Mouse (Mus musculus) Muller cell, postnatal 12 days (primary cell): ENCODE data around the gene Gpatch8.
"Not testable (repeated sequence)": the region's sequence is repeated elsewhere in the genome, so short reads cannot be mapped to it uniquely, and the experiment has no call there.

Source experiments
- DNase-seq: peaks from one replicate; pipeline ENCODE4 v3.0.0-alpha.2; 2015; ENCODE audit errors: inconsistent ontology term

Gene Gpatch8

DNA sequence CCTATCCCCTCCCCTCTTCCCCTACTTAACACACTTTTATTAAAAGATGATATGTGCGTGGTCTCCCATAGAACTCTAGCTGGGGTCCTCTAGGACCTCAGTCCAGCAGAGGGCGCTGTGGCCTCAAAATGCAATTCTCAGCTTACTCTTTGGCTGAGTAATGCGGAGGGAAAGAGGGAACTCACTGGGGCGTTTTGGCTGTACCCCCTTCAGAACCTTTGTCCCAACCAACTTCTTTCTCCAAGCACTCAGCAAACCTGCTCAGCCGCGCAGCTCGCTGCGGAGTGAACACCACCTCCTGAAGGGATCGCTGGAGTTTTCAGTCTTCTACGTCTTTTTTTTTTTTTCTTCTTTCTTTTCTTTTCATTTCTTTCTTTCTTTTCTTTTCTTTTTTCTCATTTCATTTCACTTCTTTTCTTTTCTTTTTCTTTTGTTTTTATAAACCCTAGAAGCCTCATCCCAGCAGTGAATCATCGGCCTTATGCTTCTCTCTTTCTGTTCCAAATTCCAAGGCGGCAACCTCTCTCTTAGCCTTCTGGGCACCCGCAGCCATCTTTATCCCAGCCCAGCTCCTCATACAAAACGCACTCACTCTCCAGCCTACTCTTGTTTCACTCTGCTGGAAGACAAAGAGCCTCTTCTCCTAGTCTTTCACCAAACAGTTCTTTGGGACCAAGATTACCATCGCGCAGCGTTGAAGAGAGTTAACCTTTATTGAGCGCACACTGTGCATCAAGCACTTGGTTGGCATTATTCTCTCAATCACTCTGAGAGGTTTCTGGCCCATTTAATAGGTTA, 16.9 kb upstream of the Gpatch8 start:
- DNase-seq: peak; percentile 75

- DNase-seq: no peak
These were observed 12.7 kb upstream of the Gpatch8 start for GRCm38 (mm10) chr11:102568756-102569377.

DNA sequence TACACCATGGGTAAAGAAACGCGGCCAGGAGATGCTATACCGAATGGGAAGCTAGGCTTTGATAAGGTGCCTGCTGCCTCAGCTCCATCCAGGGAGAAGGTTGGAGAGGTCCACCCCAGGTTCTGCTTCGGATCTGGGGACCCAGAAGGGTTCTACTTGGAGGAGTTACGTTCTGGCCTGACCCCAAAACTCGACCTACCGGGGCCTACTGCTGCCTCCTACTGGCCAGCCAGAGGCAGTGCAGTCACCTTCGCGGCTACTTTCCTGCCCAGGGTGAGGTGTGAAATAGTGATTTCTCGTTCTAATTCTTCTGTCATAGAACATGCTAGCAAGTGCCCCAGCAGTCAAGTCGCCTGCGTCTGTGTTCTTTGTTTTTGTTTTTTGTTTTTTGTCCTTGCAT, 12.0 kb upstream of the Gpatch8 start:
- DNase-seq: no peak

DNA sequence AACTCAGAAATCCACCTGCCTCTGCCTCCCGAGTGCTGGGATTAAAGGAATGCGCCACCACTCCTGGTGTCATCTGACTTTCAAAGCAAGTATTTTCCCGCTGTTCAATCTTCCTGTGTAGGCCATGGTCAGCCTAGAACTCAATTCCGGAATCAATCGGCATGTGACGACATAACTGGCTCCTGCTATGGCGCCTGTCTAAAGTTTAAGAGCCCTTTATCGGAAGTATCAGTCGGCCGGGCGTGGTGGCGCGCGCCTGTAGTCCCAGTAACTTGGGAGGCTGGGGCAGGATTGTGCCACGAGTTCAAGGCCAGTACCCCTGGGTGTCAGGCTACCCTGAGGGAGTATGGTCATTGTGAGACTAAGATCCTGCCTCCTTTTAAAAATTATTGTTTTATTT, 11.5 kb upstream of the Gpatch8 start:
- no peak for DNase-seq

DNA sequence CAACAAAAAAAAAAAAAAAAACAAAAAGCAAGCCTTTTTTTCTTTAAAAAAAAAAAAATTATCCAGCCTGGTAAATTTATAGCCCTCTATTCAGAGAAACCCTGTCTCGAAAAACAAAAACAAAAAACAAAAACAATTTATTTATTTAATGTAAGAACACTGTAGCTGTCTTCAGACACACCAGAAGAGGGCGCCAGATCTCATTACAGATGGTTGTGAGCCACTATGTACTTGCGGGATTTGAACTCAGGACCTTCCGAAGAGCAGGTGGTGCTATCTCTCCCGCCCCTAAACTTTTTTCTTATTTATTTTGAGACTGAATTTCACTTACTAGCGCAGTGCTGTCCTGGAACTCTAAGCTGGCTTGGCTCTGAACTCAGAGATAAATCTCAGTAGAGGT, 11.0 kb upstream of the Gpatch8 start:
- DNase-seq: no peak

GRCm38 (mm10) chr11:102566290-102566689, 10.1 kb upstream of the Gpatch8 start:
- DNase-seq: no peak

DNA sequence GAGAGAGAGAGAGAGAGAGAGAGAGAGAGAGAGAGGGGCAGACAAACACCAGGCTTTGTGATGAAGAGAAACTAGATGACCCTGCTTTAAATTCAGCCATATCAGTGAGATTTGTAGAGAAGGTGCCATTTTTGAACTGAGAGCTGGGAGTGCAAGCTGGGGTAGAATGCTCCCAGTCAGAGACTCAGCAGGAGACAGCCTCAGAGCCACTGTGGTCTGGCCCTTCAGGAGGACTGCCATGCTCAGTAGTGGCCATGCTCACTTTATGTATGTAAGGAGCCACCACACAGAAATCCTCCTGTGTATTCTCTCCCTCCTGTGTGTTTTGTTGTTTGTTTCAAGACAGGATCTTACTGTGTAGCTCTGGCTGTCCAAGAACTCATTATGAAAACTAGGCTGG, 9.5 kb upstream of the Gpatch8 start:
- DNase-seq: no peak

- DNase-seq: not testable (repeated sequence)
These were observed 8.9 kb upstream of the Gpatch8 start for GRCm38 (mm10) chr11:102564952-102565671.

- DNase-seq: no peak
These were observed 2.5 kb upstream of the Gpatch8 start for GRCm38 (mm10) chr11:102558704-102559103.

GRCm38 (mm10) chr11:102557386-102557785, 1.2 kb upstream of the Gpatch8 start:
- no peak for DNase-seq

GRCm38 (mm10) chr11:102556716-102557074, 503 bp upstream of the Gpatch8 start:
- DNase-seq: no peak

DNA sequence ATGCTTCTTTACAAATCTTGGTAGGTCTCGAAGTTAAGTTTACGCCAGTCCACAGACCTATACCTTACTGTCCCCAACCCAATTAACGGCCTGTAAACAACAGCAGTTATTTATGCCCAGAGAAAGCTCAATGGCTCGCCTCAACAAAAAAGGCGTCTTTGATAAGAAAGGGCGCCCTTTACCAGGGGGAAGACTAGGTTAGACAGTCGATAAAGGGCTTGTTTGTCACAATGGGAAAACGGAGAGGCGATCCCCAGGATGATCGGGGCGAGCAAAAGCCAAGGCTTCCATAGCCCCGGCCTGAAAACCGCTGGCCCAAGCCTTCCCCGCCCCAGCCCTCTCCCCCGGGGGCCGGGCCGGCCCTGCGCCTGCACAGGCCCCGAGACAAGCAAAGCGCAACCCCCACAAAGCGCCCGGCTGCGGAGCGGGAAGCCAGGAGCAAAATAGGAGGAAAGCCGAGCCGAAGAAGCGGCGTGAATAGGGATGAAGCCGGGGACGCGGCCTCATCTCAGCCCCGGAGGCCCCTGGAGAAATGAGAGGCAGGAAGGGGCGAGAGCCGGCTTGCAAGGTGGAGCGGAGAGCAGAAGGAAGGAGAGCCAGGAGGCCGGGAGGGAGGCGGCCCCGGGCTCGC, 677 bp downstream of the Gpatch8 start:
- no peak for DNase-seq

DNA sequence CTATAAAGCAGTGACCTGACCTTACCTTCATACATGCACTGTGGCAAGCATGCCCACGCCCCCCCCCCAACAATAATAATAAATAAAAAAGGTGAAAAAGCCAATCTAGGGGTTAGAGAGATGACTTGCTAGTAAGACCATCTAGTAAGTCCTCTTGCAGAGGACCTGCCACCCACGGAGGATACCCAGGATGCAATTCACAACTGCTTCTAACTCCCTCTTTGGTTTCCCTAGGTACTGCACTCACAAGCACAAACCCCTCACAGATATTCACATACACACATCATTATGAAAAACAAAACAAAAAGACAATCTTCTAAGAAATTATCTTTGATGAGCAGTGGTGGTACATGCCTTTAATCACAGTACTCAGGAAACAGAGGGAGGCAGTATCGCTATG, 4.1 kb downstream of the Gpatch8 start:
- no peak for DNase-seq

- no peak for DNase-seq
These were observed 5.0 kb downstream of the Gpatch8 start for GRCm38 (mm10) chr11:102551176-102551575.

DNA sequence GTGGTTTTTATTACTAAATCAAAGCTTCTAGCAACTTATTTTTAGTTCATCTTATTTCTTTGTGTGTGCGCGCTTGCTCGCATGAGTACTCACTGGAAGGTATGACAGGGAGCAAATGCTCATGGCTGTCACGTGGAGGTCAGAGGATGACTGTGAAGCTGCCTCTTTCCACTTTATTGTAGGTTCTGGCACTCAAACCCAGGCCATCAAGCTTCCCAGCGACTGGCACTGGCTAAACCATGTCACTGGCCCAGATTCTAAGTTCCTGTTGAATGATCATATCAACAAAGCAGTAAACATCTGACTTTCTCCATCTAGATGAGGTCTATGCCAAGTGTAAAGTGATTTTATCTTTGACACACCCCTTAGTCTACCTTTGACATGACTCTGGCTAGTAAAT, 14.7 kb downstream of the Gpatch8 start:
- DNase-seq: no peak

DNA sequence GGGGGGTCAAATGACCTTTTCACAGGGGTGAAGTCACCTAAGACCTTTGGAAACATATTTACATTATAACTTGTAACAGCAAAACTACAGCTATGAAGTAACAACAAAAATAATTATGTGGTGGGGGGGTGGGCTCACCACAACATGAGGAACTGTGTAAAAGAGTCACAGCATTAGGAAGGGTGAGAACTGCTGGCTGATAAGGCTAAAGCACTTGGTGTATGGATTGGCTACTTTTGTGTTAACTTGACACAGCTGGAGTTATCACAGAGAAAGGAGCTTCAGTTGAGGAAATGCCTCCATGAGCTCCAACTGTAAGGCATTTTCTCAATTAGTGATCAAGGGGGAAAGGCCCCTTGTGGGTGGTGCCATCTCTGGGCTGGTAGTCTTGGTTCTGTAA, 15.9 kb downstream of the Gpatch8 start:
- DNase-seq: not testable (repeated sequence)

- DNase-seq: no peak
These were observed 16.5 kb downstream of the Gpatch8 start for GRCm38 (mm10) chr11:102539690-102540089.

DNA sequence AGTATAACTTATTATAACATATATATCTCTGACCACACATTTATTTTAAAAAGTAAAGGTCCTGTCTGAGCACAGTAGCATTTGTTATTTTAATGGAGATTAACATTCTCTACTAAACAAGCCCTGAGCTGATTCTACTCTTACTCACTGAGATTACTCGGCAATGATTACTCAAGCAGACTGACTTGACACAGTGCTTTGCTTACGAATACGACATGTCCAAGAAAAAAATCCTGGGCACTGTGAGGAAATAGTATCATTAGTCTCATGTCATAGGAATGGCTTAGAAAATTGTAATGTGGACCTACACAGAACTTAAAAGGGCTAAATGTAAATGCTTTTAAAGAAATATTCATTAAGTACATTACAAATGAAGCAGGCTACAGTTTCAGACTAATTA, 20.0 kb downstream of the Gpatch8 start:
- peak; percentile 73 for DNase-seq

- DNase-seq: no peak
These were observed 22.1 kb downstream of the Gpatch8 start for GRCm38 (mm10) chr11:102534078-102534477.

GRCm38 (mm10) chr11:102531425-102531824, 24.8 kb downstream of the Gpatch8 start:
- no peak for DNase-seq

DNA sequence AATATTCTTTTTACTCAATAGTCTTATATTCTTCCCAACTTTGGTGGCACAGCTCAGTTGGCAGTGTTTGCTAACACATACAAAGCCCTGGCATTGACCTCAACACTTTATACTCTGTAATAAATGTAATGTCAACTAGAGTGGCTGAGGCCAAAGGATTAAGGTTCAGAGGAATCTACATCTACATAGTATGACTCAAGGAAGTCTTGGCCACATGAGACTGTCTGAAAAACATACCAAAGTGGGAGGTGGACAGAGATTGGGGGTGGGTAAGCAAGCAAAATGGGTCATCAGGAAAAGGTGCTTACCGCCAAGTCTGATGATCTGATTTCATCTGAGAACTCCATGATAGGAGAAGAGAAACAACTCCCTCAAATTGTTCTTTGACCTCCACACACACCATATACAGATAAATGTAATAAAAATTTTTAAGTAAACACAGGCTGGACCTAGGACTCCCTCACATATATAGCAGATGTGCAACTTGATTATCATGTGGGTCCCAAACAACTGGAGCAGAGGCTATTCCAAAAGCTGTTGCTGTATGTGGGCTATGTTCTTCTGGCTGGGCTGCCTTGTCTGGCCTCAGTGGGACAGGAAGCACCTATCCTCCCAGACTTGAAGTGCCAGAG, 41.3 kb downstream of the Gpatch8 start:
- DNase-seq: no peak

DNA sequence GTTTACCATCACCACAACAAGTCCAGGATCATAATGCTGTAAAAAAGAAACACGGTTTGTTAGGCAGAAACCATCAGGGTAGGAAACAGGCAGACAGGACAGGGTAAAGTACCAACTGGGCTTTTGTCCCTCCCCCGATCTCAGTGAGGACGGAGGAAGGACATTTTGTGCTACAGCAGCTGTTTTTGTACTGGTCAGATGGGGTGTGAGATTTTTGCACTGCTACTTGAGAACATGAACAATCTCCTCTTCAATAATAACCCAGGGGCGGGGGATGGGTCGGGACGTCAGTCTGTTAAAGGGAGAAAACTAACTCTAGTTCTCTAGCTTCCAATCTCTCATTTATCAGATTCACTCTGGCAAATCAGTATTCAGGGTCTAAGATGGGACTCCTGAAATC, 46.0 kb downstream of the Gpatch8 start:
- DNase-seq: no peak
